Mouse (Mus musculus): Measurements from ENCODE around the gene Zfp955b. TPM values are rescaled to one million over a fixed set of nuclear protein-coding genes. Genes with fewer than 3 reads are reported as not detected.

Zfp955b gene
- 3.2 and 4.1 TPM in 2 replicates for polyA plus RNA-seq (2015; fragmentation: Nextera tagmentation; extraction: Ambion mirVana)

GRCm38 (mm10) chr17:33289039-33289875 lies at the start of gene Zfp955b:
Zfp955b (plus strand) TSS chr17:33289544.

GRCm38 (mm10) chr17:33254530-33255318 lies 34.6 kb upstream of the Zfp955b start, which contains the start of gene Zfp955a:
Zfp955a (minus strand) TSS chr17:33255145.

GRCm38 (mm10) chr17:33264376-33264775 lies 25.0 kb upstream of the Zfp955b start, which contains the start of gene Olfr63:
Olfr63 (plus strand) TSS chr17:33264676.

Other genes starting within 250 kb of the Zfp955b start
- not detected in 2 replicates for gene 4921501E09Rik, start 221.5 kb upstream of the Zfp955b start, polyA plus RNA-seq (2015; fragmentation: Nextera tagmentation; extraction: Ambion mirVana)
- gene Zfp563, start 200.2 kb upstream of the Zfp955b start, polyA plus RNA-seq (2015; fragmentation: Nextera tagmentation; extraction: Ambion mirVana): 2.9 and 3.4 TPM in 2 replicates
- gene Morc2b, start 149.9 kb upstream of the Zfp955b start, polyA plus RNA-seq (2015; fragmentation: Nextera tagmentation; extraction: Ambion mirVana): not detected in 2 replicates
- not detected in 2 replicates for gene Olfr55, start 121.1 kb upstream of the Zfp955b start, polyA plus RNA-seq (2015; fragmentation: Nextera tagmentation; extraction: Ambion mirVana)
- not detected in 2 replicates for gene Olfr239, start 98.2 kb upstream of the Zfp955b start, polyA plus RNA-seq (2015; fragmentation: Nextera tagmentation; extraction: Ambion mirVana)
- gene Olfr1564, start 67.9 kb upstream of the Zfp955b start, polyA plus RNA-seq (2015; fragmentation: Nextera tagmentation; extraction: Ambion mirVana): not detected in 2 replicates
- 4.7 and 6.2 TPM in 2 replicates for gene Zfp955a, start 34.4 kb upstream of the Zfp955b start, polyA plus RNA-seq (2015; fragmentation: Nextera tagmentation; extraction: Ambion mirVana)
- 0.04 TPM in 1 of 2 replicates, not detected in the other for gene Olfr63, start 24.9 kb upstream of the Zfp955b start, polyA plus RNA-seq (2015; fragmentation: Nextera tagmentation; extraction: Ambion mirVana)
- 2.9 and 4.1 TPM in 2 replicates for gene Zfp81, start 69.3 kb downstream of the Zfp955b start, polyA plus RNA-seq (2015; fragmentation: Nextera tagmentation; extraction: Ambion mirVana)
- 9.9 and 12.1 TPM in 2 replicates for gene Zfp101, start 105.1 kb downstream of the Zfp955b start, polyA plus RNA-seq (2015; fragmentation: Nextera tagmentation; extraction: Ambion mirVana)
- not detected in 2 replicates for gene Actl9, start 143.4 kb downstream of the Zfp955b start, polyA plus RNA-seq (2015; fragmentation: Nextera tagmentation; extraction: Ambion mirVana)
- 18.2 and 27.3 TPM in 2 replicates for gene Adamts10, start 234.7 kb downstream of the Zfp955b start, polyA plus RNA-seq (2015; fragmentation: Nextera tagmentation; extraction: Ambion mirVana)

Measured in spleen, postnatal 0 days (tissue).